Mouse (Mus musculus): ENCODE measurements around the gene Plxna2. TPM values are rescaled to one million over a fixed set of nuclear protein-coding genes. Genes with fewer than 3 reads are reported as not detected.
A peak's percentile ranks its signal among the peaks of the same experiment; 100 is the strongest.

Plxna2 gene
- polyA plus RNA-seq, 1 experiment from 2014 or later: 72.1 TPM

DNA sequence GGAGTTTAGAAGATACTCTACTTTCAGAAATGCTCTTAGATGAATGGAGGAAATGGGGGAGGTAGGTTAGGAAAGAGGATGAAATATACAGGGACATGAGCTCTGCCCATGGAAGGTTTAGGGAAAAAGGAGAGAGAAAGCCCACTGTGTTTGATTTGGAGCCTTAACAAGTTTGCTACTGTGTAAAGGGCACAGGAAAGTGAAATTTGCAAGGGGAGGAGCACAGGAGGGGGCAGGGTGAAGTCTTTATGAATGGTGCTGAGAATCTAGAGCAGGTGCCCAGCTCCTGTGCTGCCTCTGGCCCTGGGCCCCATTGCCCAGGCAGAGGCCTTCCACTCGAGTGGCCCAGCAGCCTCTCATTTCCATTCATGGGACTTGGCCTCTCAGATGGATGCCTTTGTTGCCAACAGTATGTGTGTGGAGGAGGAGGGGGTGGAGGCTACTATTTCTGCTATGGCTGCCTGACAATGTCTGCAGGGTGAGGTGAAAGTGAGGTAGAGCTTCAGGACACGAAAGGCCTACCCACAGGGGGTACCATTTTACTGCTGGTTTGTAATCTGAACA lies 4.7 kb upstream of the Plxna2 start:
- Histone ChIP-seq H3K27ac (replicated peaks) (peak overlapping the region; percentile 87), H3K9ac (replicated peaks) (no peak overlapping the region), H3K27me3 (no peaks in the 10 kb centered on the region), H3K36me3 (no peaks in the 10 kb centered on the region), H3K9me3 (no peaks in the 10 kb centered on the region), H3K4me2 (replicated peaks) (no peak overlapping the region), H3K4me3 (no peak overlapping the region), H3K4me1 (peaks cover 36% of the 10 kb centered on the region)
- ATAC-seq (replicated peaks): peak; percentile 81
- 10% methylated on average over 2 of the region's 2 CpGs for WGBS

DNA sequence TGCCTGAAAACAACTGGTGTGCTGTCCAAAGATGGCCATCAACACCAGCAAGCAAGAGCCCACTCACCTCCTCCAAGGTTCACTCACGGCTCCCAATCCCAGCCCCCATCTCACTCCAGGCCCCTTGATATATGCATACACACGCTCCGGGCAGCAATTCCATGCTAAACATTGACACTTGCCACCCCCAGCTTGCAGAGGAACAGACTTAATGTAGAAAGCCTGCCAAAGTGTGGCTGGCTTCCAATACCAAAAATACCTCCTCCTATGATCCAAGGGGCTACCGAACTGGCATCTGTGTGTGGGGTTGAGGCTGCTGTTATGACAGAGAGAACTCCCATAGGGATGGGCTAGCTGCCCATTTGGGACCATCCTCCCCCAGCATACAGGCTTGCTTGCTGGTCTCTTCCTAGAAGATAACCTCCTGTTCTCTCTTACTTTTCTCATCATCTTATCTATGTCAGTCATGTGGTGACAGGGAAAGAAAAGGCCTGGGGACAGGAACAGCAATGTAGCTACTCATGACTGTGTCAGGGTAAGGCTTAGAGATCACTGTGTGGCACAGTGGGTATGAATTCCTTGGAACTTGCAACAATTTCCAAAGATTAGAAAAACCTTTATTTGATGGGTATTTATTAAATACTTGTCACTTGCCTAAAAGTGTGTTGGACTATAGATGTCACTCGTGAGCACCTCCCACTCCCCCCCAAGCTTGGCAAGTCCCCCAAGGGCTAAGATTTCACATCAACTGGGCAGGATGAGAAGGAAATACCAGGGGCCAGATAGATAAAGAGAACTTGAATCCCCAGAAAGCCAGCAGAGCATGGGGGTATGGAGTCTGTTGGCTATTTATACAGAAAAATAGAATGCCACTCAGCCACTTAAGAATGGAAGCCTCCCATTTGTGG lies 3.8 kb upstream of the Plxna2 start:
- Histone ChIP-seq H3K4me1 (peaks cover 40% of the 10 kb centered on the region), H3K27ac (replicated peaks) (peak overlapping the region; percentile 87), H3K9ac (replicated peaks) (no peak overlapping the region), H3K4me3 (no peak overlapping the region), H3K4me2 (replicated peaks) (no peak overlapping the region), H3K36me3 (no peaks in the 10 kb centered on the region), H3K27me3 (no peaks in the 10 kb centered on the region), H3K9me3 (no peaks in the 10 kb centered on the region)
- ATAC-seq (replicated peaks): peak; percentile 70
- 40% methylated on average over 5 of the region's 5 CpGs for WGBS

DNA sequence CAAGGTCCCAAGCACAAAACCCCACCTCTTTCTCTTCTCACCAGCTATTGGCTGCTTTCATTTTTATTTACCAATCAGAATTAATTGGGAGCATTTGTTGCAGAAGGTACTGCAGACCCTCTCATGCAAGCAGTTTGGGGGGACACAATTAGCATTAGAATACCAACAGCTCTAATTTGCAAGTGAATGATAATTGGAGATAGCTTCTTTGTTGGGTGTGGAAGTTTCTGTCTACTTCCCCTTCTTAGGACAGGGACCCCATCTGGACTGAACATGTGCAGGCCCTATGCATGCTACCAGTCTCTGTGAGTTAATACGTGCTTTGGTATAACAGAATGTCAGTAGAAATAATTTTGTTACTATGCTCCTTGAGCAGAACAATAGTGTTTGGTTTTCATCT lies 1.9 kb upstream of the Plxna2 start:
- no peak for ATAC-seq (replicated peaks)
- Histone ChIP-seq H3K9ac (replicated peaks) (no peak overlapping the region), H3K27me3 (no peaks in the 10 kb centered on the region), H3K4me2 (replicated peaks) (no peak overlapping the region), H3K4me1 (peaks cover 38% of the 10 kb centered on the region), H3K9me3 (no peaks in the 10 kb centered on the region), H3K27ac (replicated peaks) (peak overlapping the region; percentile 39; the same call in 1 of the 2 replicates), H3K4me3 (no peak overlapping the region), H3K36me3 (no peaks in the 10 kb centered on the region)
- WGBS: 24% methylated on average over 1 of the region's 1 CpGs

DNA sequence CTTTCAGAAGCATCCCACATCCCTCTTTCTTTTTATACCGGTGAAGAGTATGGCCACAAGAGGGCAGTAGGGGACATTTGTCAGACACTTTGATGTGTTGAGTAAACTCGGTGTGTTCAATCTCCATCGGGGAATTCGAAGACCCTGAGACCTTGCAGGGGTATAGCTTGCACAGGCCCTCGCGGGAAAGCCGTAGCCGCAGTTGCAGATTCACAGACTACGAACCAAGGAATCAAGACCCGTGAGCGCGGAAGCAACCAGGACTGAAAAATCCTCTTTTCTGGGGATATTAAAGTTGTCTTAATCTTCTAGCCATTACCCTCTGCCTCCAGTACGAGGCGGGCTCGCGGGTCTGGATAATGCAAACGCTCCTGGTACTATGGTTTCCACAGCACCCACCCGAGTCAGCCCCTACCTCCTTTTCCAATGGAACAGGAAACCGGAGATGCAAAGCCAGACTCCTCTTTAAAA lies 858 bp downstream of the Plxna2 start:
- H3K27ac ChIP-seq (replicated peaks): peak overlapping the region; percentile 96
- ATAC-seq (replicated peaks): peak; percentile 53

DNA sequence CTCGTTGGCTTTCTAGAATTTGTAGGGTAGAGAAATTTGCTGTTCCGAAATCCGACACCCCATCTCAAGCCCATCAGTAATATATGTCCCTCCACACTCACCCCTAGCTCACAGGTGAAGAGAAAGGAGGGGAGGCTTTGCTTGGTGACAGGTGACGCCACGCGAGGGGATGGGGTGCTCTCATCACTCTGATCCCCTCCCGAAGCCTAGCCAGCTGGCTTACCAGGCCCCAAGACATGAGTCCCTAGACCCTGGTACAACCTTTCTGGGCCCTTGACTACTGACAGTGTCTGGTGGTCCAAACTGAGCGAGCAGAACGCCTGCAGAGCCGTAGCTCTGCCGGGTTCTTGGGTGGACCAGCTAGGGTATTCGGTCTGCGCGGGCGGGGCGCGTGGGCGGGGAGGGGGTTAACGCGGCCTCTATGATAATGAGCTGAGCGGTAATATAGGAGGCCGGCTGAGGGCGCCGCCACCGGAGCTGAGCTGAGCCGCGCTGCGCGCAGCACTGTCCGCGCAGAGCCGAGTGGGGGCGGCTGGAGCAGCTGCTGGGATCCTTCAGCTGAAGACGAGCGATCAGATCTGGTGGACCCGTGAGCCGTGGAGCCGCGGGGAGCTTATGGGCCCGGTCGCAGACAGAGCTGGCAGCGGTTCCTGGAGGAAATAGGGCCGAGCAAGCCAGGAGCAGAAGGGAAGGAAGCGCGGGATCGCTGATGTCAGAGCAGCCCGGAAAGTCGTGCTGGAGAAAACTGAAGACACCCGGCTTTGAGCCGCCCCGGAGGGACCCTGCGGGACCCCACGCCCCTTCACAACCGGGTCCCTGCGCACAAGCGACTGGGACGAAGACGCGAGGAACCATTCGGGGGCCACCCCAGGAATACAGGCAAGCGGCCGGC lies 1.6 kb downstream of the Plxna2 start:
- H3K4me1 ChIP-seq: peaks cover 39% of the 10 kb centered on the region
- peak overlapping the region; percentile 96 for H3K27ac ChIP-seq (replicated peaks)
- no peaks in the 10 kb centered on the region for H3K36me3 ChIP-seq
- peak overlapping the region; percentile 84 for H3K4me3 ChIP-seq
- peak; percentile 94 for ATAC-seq (replicated peaks)
- H3K9ac ChIP-seq (replicated peaks): peak overlapping the region; percentile 94
- peak overlapping the region; percentile 77 for H3K4me2 ChIP-seq (replicated peaks)
- WGBS: under 1% methylated on average over 62 of the region's 62 CpGs
- no peaks in the 10 kb centered on the region for H3K27me3 ChIP-seq
- H3K9me3 ChIP-seq: no peaks in the 10 kb centered on the region

More for the DNA sequence above, 858 bp downstream of the Plxna2 start:
- Histone ChIP-seq H3K4me3 (peak overlapping the region; percentile 84), H3K36me3 (no peaks in the 10 kb centered on the region), H3K4me1 (peaks cover 39% of the 10 kb centered on the region), H3K27me3 (no peaks in the 10 kb centered on the region), H3K9me3 (no peaks in the 10 kb centered on the region), H3K4me2 (replicated peaks) (peak overlapping the region; percentile 77), H3K9ac (replicated peaks) (peak overlapping the region; percentile 94)
- 1% methylated on average over 19 of the region's 19 CpGs for WGBS

DNA sequence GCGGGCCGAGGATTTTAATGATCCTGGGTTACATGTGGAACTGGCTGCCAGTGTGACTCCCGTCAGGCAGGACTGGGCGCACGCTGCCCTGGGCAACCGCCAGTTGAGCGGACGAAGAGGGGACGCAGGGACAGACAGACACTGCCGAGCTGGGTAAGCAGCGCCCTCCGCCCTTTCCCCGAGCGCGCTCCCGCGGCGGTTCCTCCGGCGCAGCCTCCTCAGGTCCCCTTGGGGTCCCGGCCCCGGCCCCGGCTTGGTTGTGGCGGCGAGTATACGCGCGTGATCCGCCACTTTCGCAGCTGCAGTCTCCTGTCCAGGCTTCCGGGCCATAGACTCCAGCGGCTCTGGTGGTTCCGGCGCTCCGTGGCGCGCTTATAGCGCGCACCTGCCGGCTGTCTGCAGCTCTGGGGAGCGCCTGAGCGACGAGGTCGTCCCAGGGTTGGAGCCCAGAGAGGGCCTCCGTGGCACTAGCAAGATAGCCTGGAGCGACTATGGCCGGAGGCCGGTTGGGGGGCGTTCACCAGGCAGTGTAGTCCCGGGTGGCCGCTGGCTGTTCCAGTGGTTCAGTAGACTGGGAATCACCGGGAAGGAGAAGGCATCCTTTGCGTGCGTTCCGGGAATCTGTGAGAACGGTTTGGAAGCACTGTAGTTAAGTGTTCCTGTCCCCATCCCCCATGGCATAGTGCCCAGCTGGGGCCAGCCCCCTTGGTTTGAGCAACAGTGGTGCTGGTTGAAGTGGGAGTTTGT lies 2.4 kb downstream of the Plxna2 start:
- H3K4me2 ChIP-seq (replicated peaks): peak overlapping the region; percentile 77
- peak overlapping the region; percentile 96 for H3K27ac ChIP-seq (replicated peaks)
- H3K9me3 ChIP-seq: no peaks in the 10 kb centered on the region
- H3K4me3 ChIP-seq: peak overlapping the region; percentile 84
- ATAC-seq (replicated peaks): peak; percentile 38
- no peaks in the 10 kb centered on the region for H3K36me3 ChIP-seq
- H3K9ac ChIP-seq (replicated peaks): peak overlapping the region; percentile 94
- no peaks in the 10 kb centered on the region for H3K27me3 ChIP-seq
- WGBS: under 1% methylated on average over 56 of the region's 56 CpGs
- H3K4me1 ChIP-seq: peaks cover 45% of the 10 kb centered on the region

DNA sequence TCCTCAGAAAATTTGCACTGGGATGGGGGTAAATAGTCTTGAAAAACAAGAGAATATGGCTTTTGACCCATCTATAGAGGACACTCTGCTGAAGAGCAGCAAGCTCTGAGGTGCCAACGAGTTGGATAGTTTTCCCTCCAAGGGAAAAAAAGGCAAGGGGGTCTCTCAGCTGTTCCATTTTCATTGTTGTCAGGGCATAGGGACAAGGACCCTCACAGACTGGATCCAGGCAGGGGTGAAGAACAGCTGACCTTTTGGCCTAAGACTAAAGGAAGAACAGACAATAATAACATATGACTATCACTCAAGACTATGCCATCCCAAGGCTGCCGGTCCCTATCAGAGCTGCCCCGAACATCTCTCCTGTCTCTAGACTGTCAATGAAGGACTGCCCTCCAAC lies 4.2 kb downstream of the Plxna2 start:
- no peak for ATAC-seq (replicated peaks)
- no peaks in the 10 kb centered on the region for H3K36me3 ChIP-seq
- H3K4me3 ChIP-seq: peak overlapping the region; percentile 84
- WGBS: 53% methylated on average over 3 of the region's 3 CpGs
- peak overlapping the region; percentile 77 for H3K4me2 ChIP-seq (replicated peaks)
- H3K9me3 ChIP-seq: no peaks in the 10 kb centered on the region
- H3K27ac ChIP-seq (replicated peaks): peak overlapping the region; percentile 96
- no peaks in the 10 kb centered on the region for H3K27me3 ChIP-seq
- peak overlapping the region; percentile 94 for H3K9ac ChIP-seq (replicated peaks)
- peaks cover 62% of the 10 kb centered on the region for H3K4me1 ChIP-seq

DNA sequence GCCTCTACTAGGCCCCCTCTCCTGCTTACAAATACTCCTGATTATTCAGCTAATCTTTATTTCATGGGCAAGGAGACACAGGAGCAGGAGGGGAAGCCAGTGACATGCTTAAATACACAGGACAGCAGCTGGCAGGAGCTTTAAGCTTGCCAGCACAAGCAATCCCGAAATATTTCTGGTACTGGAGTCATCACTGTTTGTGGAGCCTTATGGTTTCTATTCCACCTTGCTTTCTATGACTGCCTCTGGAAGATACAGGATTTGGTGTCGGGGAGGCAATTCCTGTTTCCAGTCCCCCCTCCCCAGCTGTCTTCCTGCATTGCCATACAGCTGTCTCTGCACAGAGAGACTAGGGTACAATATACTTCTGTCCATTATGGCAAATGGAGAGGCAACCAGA lies 4.7 kb downstream of the Plxna2 start:
- Histone ChIP-seq H3K27me3 (no peaks in the 10 kb centered on the region), H3K9ac (replicated peaks) (peak overlapping the region; percentile 94), H3K4me3 (peak overlapping the region; percentile 84), H3K27ac (replicated peaks) (peak overlapping the region; percentile 96), H3K4me2 (replicated peaks) (peak overlapping the region; percentile 77), H3K9me3 (no peaks in the 10 kb centered on the region), H3K36me3 (no peaks in the 10 kb centered on the region), H3K4me1 (peaks cover 68% of the 10 kb centered on the region)
- WGBS: 25% methylated on average over 2 of the region's 2 CpGs
- no peak for ATAC-seq (replicated peaks)

DNA sequence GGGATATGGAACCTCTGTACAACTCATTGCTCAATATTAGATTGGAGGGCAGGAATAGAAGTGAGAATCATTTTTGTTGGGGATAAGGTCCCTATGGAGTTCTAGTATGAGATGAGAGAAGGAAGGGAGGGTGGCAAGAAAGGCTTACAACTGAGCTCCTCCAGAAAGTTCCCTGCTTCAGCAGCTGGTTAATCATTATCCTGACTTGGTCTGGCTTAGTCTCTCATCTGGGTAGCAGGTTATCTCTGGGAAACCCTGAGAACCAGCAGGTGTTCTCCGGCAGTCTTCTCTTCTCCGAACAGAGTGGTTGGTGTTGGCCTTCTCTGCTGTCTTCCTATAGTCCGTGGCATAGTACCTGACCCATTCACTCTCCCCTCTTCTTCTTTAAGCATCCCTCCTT lies 5.6 kb downstream of the Plxna2 start:
- Histone ChIP-seq H3K36me3 (no peaks in the 10 kb centered on the region), H3K9ac (replicated peaks) (peak overlapping the region; percentile 94), H3K9me3 (no peaks in the 10 kb centered on the region), H3K4me2 (replicated peaks) (peak overlapping the region; percentile 77), H3K4me1 (peaks cover 77% of the 10 kb centered on the region), H3K4me3 (peak overlapping the region; percentile 84), H3K27me3 (no peaks in the 10 kb centered on the region), H3K27ac (replicated peaks) (peak overlapping the region; percentile 96)
- no peak for ATAC-seq (replicated peaks)
- WGBS: 75% methylated on average over 3 of the region's 3 CpGs

DNA sequence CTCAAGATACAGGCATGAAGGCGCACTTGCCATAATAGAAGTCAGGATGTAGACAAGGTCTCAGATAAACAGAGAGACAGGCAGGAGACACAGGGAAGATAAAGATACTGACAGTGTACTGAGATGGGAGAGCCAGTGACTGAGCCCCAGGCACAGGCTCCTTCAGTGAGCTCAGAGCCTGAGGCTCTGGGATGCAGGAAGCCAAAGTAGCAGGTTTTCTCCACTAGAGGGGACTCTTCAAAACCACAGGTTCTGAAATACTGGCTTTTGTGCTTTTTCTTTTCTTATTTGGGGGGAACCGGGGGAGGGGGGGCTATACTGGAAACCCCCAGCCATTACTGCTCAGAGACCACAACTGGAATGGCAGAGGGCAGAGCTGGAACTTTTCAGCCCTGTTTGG lies 6.4 kb downstream of the Plxna2 start:
- Histone ChIP-seq H3K4me3 (peak overlapping the region; percentile 84), H3K9ac (replicated peaks) (peak overlapping the region; percentile 94), H3K27me3 (no peaks in the 10 kb centered on the region), H3K36me3 (no peaks in the 10 kb centered on the region), H3K4me1 (peaks cover 78% of the 10 kb centered on the region), H3K4me2 (replicated peaks) (peak overlapping the region; percentile 77), H3K9me3 (no peaks in the 10 kb centered on the region), H3K27ac (replicated peaks) (peak overlapping the region; percentile 96)
- ATAC-seq (replicated peaks): no peak
- WGBS: 45% methylated on average over 2 of the region's 2 CpGs

DNA sequence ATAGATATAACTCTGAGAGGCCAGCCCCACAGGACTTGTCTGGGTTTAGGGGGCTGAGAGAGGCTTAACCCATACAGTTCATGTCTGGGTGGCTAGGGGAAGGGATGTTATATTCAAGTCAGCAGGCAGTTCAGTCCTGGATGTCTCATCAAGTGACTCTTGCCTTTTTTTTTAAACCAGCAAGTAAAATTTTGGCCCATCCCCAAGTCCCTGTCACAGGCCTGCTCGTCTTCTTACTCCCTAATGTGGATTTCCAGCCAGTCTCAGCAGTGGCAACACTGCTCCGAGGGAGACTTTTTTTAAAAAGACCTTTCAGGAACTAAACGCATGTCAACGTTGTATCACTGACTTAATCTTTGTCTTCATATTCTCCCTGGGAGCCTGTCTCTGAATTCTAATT lies 7.0 kb downstream of the Plxna2 start:
- no peaks in the 10 kb centered on the region for H3K27me3 ChIP-seq
- H3K9me3 ChIP-seq: no peaks in the 10 kb centered on the region
- H3K36me3 ChIP-seq: no peaks in the 10 kb centered on the region
- peaks cover 84% of the 10 kb centered on the region for H3K4me1 ChIP-seq
- peak overlapping the region; percentile 84 for H3K4me3 ChIP-seq
- ATAC-seq (replicated peaks): no peak
- peak overlapping the region; percentile 77 for H3K4me2 ChIP-seq (replicated peaks)
- H3K27ac ChIP-seq (replicated peaks): peak overlapping the region; percentile 96
- peak overlapping the region; percentile 94 for H3K9ac ChIP-seq (replicated peaks)
- 9% methylated on average over 4 of the region's 4 CpGs for WGBS
